Mouse (Mus musculus): ENCODE measurements around the gene Hoxd9.

DNA sequence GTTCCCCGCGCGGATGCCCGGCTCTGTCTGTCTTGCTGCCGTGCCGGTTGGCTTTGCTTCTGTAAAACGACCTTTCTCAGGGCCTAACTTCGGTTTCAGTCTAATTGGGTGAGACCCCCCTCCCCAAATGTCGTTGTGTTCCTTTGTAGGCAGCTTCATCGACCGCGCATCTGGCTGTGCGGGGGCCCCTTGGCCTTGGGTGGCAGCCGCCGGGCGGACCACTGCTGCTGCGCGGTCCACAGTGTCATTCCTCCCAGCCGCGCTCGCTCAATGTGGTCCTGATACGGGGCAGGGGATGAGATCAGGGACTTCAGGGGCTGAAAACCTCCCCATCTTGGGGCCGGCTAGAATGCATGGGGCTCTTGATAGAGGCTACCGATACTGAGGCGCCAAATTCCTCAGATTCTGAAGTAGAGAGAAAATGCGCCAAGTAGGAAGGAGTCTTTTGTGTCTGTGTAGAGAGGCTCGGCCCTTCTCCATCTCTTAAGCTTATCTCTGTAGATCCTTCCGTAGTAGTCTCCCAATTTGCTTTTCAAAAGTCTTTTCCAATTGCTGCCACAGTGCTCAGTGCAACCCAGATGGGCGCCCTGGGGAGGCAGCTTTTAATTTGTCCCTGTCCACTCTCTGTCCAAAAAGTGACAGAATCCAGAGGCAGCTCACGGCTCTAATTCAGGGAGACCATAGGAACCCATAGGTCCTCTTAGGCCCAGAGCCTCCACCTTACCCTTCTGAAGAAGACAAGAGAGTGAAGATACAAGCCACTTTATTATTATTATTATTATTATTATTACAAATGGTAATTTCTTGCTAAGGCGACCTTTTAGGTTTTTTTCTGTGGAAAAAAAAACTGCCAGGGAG, 9.6 kb upstream of the Hoxd9 start:
- TF ChIP-seq POLR2A (IDR thresholded peaks at IDR 0.05; ENCODE audit: low read depth, low read length) (no peak), CTCF (IDR thresholded peaks at IDR 0.05; ENCODE audit: borderline replicate concordance, insufficient read depth, low read length) (no peak)

Data from embryonic fibroblast, embryonic 13.5 days (primary cell).